Mouse (Mus musculus): ENCODE data around the gene Pak6. TPM values are rescaled to one million over a fixed set of nuclear protein-coding genes. Genes with fewer than 3 reads are reported as not detected.

The Pak6 gene
- polyA plus RNA-seq, 1 experiment, result not detected

- Histone ChIP-seq H3K4me1 (ENCODE audit: control insufficient read depth, insufficient read depth, low read length) (peaks cover 15% of the 10 kb centered on the region), H3K27ac (ENCODE audit: insufficient read depth, low read depth, low read length) (no peak overlapping the region), H3K4me3 (ENCODE audit: insufficient read depth, low read depth, low read length) (no peak overlapping the region)
- TF ChIP-seq CTCF (IDR thresholded peaks at IDR 0.05; ENCODE audit: insufficient read depth, low read depth, low read length) (no peak), POLR2A (IDR thresholded peaks at IDR 0.05; ENCODE audit: insufficient read depth, low read depth, low read length) (no peak)
- WGBS, result 25% methylated on average over 7 of the region's 7 CpGs
These were observed 81.5 kb downstream of the Pak6 start for GRCm38 (mm10) chr2:118744621-118745020.

GRCm38 (mm10) chr2:118745232-118745884 is 82.3 kb downstream of the Pak6 start, which contains the start of gene Inafm2:
TSS of gene Inafm2 (plus strand) at chr2:118745758.
- Histone ChIP-seq H3K4me3 (ENCODE audit: insufficient read depth, low read depth, low read length) (peak within 1 kb of the TSS; percentile 96), H3K4me1 (ENCODE audit: control insufficient read depth, insufficient read depth, low read length) (peaks cover 18% of the 10 kb centered on the region), H3K27ac (ENCODE audit: insufficient read depth, low read depth, low read length) (peak within 1 kb of the TSS; percentile 24)
- WGBS, result 11% methylated on average over 57 of the region's 57 CpGs
- TF ChIP-seq CTCF (IDR thresholded peaks at IDR 0.05; ENCODE audit: insufficient read depth, low read depth, low read length), result no peak
- TF ChIP-seq POLR2A (IDR thresholded peaks at IDR 0.05; ENCODE audit: insufficient read depth, low read depth, low read length), result peak; percentile 52

GRCm38 (mm10) chr2:118745915-118746901 is 83.1 kb downstream of the Pak6 start:
- Histone ChIP-seq H3K4me3 (ENCODE audit: insufficient read depth, low read depth, low read length) (peak overlapping the region; percentile 96), H3K4me1 (ENCODE audit: control insufficient read depth, insufficient read depth, low read length) (peaks cover 23% of the 10 kb centered on the region)
- WGBS, result 2% methylated on average over 109 of the region's 113 CpGs

GRCm38 (mm10) chr2:118747301-118747960 is 84.3 kb downstream of the Pak6 start:
- TF ChIP-seq CTCF (IDR thresholded peaks at IDR 0.05; ENCODE audit: insufficient read depth, low read depth, low read length) (no peak), POLR2A (IDR thresholded peaks at IDR 0.05; ENCODE audit: insufficient read depth, low read depth, low read length) (no peak)
- Histone ChIP-seq H3K4me1 (ENCODE audit: control insufficient read depth, insufficient read depth, low read length) (peaks cover 33% of the 10 kb centered on the region), H3K4me3 (ENCODE audit: insufficient read depth, low read depth, low read length) (peak overlapping the region; percentile 96), H3K27ac (ENCODE audit: insufficient read depth, low read depth, low read length) (peak overlapping the region; percentile 24)
- 14% methylated on average over 10 of the region's 10 CpGs for WGBS

More at GRCm38 (mm10) chr2:118745915-118746901, 83.1 kb downstream of the Pak6 start:
- H3K27ac ChIP-seq (ENCODE audit: insufficient read depth, low read depth, low read length), result peak overlapping the region; percentile 24
- no peak for TF ChIP-seq CTCF (IDR thresholded peaks at IDR 0.05; ENCODE audit: insufficient read depth, low read depth, low read length)
- TF ChIP-seq POLR2A (IDR thresholded peaks at IDR 0.05; ENCODE audit: insufficient read depth, low read depth, low read length), result no peak

Other genes starting within 250 kb of the Pak6 start
- 413 and 726 TPM in 2 replicates for gene Srp14, start 183.6 kb upstream of the Pak6 start, polyA plus RNA-seq (2012; ENCODE audit: insufficient read depth, insufficient read length, low replicate concordance, missing spikeins)
- not detected in 2 replicates for gene Bmf, start 113.6 kb upstream of the Pak6 start, polyA plus RNA-seq (2012; ENCODE audit: insufficient read depth, insufficient read length, low replicate concordance, missing spikeins)
- gene Bub1b, start 65.1 kb upstream of the Pak6 start, polyA plus RNA-seq (2012; ENCODE audit: insufficient read depth, insufficient read length, low replicate concordance, missing spikeins), result not detected in 2 replicates
- not detected in 2 replicates for gene Ankrd63, start 40.7 kb downstream of the Pak6 start, polyA plus RNA-seq (2012; ENCODE audit: insufficient read depth, insufficient read length, low replicate concordance, missing spikeins)
- gene Plcb2, start 65.1 kb downstream of the Pak6 start, polyA plus RNA-seq (2012; ENCODE audit: insufficient read depth, insufficient read length, low replicate concordance, missing spikeins), result not detected in 2 replicates
- gene Inafm2, start 82.5 kb downstream of the Pak6 start, polyA plus RNA-seq (2012; ENCODE audit: insufficient read depth, insufficient read length, low replicate concordance, missing spikeins), result not detected in 2 replicates
- not detected in 2 replicates for gene Ccdc9b, start 99.4 kb downstream of the Pak6 start, polyA plus RNA-seq (2012; ENCODE audit: insufficient read depth, insufficient read length, low replicate concordance, missing spikeins)
- gene Phgr1, start 109.5 kb downstream of the Pak6 start, polyA plus RNA-seq (2012; ENCODE audit: insufficient read depth, insufficient read length, low replicate concordance, missing spikeins), result not detected in 2 replicates
- 69.0 TPM in 1 of 2 replicates, not detected in the other for gene Disp2, start 116.4 kb downstream of the Pak6 start, polyA plus RNA-seq (2012; ENCODE audit: insufficient read depth, insufficient read length, low replicate concordance, missing spikeins)
- not detected in 2 replicates for gene Knstrn, start 150.7 kb downstream of the Pak6 start, polyA plus RNA-seq (2012; ENCODE audit: insufficient read depth, insufficient read length, low replicate concordance, missing spikeins)
- 83.0 TPM in 1 of 2 replicates, not detected in the other for gene Ivd, start 198.7 kb downstream of the Pak6 start, polyA plus RNA-seq (2012; ENCODE audit: insufficient read depth, insufficient read length, low replicate concordance, missing spikeins)
- not detected in 2 replicates for gene Bahd1, start 237.1 kb downstream of the Pak6 start, polyA plus RNA-seq (2012; ENCODE audit: insufficient read depth, insufficient read length, low replicate concordance, missing spikeins)